Mouse (Mus musculus) brain, embryonic 18.5 days (tissue): ENCODE data around the gene Gsg1.

Experiments used
- DNase-seq: peaks from one replicate; pipeline ENCODE4 v3.0.0-alpha.2; 2012; ENCODE audit warnings: low read depth, low spot score

Gene Gsg1

GRCm38 (mm10) chr6:135206909-135207308 lies 47.2 kb downstream of the Gsg1 start:
- DNase-seq, result peak; percentile 50

GRCm38 (mm10) chr6:135205802-135206201 lies 48.3 kb downstream of the Gsg1 start:
- no peak for DNase-seq

GRCm38 (mm10) chr6:135204869-135205268 lies 49.3 kb downstream of the Gsg1 start:
- DNase-seq, result no peak

- DNase-seq, result no peak
Observed at GRCm38 (mm10) chr6:135203737-135204136, 50.4 kb downstream of the Gsg1 start.

DNA sequence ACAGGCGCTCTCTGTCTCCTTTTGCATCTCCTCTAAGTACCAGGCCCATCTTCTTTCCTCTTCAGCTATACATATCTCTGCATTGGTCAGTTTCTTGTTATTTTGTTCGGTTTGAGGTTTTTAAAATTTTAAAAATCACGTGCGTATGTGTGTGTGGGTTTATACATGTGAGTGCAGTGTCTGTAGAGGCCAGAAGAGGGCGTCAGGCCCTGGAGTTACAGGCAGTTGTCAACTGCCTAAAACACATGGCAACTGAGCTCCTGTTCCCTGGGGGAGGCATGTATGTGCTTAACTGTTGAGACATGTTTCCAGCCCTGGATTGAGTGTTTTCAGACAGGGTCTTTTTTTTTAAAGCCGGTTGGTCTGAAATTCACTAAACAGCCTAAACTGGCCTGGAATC lies 51.5 kb downstream of the Gsg1 start:
- no peak for DNase-seq

GRCm38 (mm10) chr6:135200122-135200957 lies 53.8 kb downstream of the Gsg1 start:
- no peak for DNase-seq

DNA sequence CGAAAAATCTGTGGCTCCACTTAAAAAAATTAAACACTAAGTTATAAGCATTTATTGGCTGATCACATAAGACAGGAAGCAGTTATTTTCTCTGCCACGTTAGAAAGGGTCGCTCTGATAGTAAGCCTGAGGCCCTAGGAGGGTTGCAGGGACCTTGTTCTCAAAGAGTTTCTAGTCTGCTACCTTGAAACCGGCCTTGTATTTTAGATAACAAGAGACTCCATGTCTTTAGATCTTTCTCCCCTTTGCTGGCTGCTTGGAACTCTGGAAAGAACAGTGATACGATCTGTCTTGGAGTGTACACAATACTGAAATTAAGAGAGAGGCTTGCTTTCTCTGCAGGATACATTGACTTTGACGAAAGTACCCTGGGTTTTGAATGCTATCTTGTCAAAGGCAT lies 55.4 kb downstream of the Gsg1 start:
- no peak for DNase-seq

DNA sequence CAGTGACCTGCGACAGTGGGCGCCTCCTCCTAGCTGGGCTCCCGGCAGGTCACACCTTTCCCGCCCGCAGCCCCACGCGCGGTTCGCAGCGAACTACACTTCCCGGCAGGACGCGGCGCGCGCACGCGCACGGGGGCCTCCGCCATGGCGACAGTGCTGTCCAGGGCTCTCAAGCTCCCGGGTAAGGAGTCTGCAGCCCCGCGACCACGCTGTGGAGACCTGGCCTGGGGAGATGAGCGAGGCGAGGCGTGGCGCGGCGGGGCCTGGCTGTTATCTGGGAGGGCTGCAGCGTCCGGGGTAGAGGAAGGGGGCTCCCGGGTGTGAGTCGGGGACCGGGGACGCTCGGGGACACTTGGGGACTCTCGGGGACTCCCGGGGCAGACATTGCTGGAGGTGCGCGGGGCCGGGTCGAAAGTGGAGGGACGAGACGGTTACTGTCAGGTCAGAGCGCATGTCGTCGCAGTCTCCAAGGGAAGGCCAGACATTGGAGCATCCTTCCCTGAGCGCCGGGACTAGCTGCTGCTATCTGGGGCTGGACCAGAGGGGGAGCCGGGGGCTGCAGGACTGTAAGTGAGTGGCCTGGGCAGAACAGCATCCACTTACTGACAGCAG lies 56.1 kb downstream of the Gsg1 start, which contains the start of the genes Fam234b and Hebp1:
Gene Fam234b (plus strand): TSS at position 57 of the 612 bp plus-strand sequence.
Gene Hebp1 (minus strand): TSS at position 102 of the 612 bp plus-strand sequence.
- peak; percentile 49 for DNase-seq

DNA sequence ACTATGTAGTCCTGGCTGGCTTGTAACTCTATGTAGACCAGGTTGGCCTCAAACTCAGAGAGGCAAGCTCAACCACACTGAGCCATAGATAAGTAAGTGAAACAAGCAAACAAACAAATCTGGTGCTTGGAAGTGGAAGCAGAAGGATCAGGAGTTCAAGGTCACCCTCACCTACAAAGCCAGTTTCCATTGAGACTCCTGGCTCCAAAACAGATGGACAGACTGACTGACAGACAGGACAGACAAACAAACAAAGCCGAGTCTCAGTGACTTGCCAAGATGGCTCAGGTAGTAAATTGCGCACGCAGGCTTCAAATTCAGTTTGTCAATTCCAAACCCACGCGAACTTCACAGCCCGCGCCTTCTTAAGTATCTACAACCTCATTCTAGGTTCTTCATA lies 56.7 kb downstream of the Gsg1 start:
- no peak for DNase-seq

DNA sequence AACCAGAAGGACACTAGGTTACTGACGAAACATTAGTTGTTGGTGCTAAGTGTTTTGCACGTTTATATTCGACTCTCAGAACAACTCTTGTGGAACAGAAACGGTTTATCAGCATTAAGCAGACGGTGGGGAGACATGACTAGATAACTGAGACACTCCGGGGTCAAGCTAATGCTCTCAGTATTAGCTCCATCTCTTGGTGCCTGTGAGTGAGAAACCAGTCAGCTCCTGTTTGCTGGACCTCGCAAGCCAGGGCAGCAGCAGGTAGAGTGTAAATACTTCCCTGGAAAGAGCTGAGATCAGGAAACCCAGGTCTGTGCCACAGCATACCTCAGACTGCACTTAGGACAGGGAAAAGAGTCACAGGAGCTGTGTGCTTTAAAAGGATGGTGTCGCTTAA lies 57.4 kb downstream of the Gsg1 start:
- DNase-seq, result no peak

GRCm38 (mm10) chr6:135194907-135195306 lies 59.2 kb downstream of the Gsg1 start:
- no peak for DNase-seq

- no peak for DNase-seq
Observed at GRCm38 (mm10) chr6:135193733-135194132, 60.4 kb downstream of the Gsg1 start.

- no peak for DNase-seq
Observed at GRCm38 (mm10) chr6:135192993-135193392, 61.2 kb downstream of the Gsg1 start.

GRCm38 (mm10) chr6:135191906-135192305 lies 62.2 kb downstream of the Gsg1 start:
- DNase-seq, result no peak

- DNase-seq, result no peak
Observed at GRCm38 (mm10) chr6:135190122-135190521, 64.0 kb downstream of the Gsg1 start.

DNA sequence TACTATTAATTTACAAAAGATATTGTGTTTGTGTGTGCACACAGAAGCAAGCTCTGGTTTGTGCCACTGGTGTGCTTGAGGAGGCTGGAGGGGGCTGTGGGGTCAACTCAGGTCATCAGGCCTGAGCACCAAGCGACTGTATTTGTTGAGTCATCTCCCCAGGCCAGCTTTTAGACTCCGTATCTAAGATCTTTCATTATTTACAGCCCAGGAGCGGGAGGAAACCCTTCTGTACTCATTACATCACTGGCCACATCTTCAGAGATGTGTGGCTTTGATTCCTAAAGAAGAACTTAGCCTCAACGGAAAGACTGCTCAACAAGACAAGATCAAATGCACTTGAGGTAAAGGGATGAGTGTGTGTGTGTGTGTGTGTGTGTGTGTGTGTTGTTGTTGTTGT lies 65.5 kb downstream of the Gsg1 start:
- DNase-seq, result no peak
